Mouse (Mus musculus) heart, postnatal 36 days (tissue): ENCODE results near the gene Gm5615. TPM values are rescaled to one million over a fixed set of nuclear protein-coding genes. Genes with fewer than 3 reads are reported as not detected.

ENCODE experiments used
- DNase-seq, 2 experiments: peaks; one replicate each; pipeline ENCODE4 v3.0.0; 2021 to 2022
- intact Hi-C: fragments of 180-260 bp; cut with DNase I; formaldehyde crosslinking; loops from one replicate; pipeline ENCODE4 v1.15.1; 2025
- total RNA-seq, 2 experiments: library from RNA; stranded (reverse); gene quantifications; 2 replicates each; pipeline ENCODE4 v1.2.3; 2021

Gm5615 gene
- total RNA-seq = not detected

DNA sequence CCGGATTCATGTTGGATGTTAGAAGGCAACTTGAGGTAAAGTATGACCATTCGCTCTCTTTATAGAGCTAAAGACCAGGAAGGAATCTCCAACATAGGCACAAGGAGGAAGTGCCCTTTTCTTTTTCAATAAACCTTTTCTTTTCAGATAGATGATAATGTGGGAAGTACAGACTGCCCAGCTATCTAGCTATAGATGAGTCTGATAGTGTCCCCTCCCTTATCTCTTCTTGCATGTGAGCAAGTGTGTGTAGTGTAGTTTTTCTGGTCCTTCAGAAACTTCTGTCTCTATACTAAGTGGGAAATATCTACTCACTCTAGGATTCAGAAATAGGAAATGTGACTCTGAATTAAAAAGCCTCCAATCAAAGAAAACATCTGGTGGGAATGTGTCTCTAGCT, at the start of gene Gm5615:
Gene Gm5615, minus strand, starts transcription at position 101 of the 400 bp plus-strand sequence.
- no peak for DNase-seq
- intact Hi-C loops = no loop called here

DNA sequence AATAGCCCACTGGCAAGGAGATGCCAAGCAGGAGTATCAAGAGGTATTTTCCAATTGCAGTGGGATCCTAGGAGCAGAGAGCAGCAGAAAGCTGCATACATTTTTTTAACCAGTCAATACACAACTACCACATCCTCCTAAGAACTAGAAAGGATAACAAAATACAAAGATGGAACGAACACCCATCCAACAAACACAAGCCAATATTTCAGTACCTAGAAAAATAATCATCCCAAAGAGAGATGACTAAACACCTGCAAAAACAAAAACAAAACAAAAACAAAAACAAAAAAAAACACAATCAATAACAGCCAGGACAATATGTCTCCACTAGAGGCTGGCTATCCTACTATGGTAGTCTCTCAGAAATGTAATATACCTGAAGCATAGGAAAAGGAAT, 40.8 kb upstream of the Gm5615 start, which contains the start of gene Gm17689:
Gene Gm17689, minus strand, starts transcription at position 101 of the 400 bp plus-strand sequence.
- intact Hi-C loops = no loop called here
- no peak for DNase-seq

DNA sequence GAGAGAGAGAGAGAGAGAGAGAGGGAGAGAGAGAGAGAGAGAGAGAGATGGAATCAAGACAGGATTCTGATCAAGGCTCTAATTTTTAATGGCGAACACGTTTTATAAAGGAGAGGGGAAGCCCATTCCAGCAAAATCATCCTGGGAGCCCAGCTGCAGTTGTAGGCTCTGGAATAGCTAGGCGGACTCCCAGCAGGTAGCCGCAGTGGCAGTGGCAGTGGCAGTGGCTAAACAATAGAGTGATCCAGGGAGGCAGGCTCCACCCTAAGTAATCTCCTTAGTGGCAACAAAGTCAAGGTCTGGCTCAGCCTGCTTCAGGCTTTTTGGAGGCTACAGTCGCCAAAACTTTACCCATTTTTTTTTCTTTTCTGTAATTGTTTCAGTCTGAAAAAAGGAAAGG, 37.6 kb downstream of the Gm5615 start:
- no peak for DNase-seq
- intact Hi-C loops = no loop called here

DNA sequence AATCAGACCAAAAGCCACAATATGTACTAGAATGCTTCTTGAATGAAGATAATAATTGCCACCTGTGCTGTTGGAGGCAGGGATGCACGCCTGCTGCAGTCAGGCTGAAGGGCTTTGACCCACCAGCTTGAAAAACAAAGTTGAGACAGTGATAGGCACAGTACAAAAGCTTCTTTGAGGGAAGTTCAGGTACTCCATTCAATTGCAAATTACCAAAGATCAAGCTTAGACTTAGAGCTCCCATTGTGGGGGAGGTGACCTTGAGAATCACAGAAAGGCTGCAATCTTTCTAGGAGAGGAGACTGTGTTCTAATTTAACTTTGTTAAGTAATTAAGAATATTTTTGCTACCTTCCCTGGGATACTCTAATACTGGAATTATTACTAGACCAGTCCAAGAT, 45.9 kb downstream of the Gm5615 start:
- intact Hi-C loops = no loop called here
- DNase-seq = no peak

DNA sequence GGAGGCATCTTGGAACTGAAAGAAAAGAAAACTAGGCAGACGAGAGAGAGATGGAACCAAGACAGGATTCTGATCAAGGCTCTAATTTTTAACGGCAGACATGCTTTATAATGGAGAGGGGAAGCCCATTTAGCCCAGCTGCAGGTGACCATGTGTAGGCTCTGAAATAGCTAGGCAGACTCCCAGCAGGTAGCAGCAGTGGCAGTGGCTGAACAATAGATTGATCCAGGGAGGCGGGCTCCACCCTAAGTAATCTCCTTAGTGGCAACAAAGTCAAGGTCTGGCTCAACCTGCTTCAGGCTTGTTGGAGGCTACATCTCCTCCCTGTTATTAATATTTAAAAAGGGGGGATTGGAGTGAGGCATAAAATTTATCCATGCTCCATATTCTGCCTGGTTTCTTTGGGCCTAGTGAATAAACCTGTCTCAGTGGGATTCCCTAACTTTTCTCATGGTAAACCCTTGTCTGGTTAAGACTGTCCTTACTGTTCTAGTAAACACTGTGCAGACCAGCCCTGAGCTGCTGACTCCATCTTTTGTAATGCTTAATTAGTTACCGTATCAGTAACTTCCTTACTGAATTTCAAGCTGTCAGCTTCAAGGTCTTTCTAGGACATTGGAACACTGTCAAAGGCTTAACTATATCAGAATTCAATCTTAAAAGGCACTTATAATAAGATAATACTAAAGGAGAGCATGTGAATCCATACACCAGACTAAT, 47.1 kb downstream of the Gm5615 start:
- intact Hi-C loops = no loop called here
- DNase-seq = no peak

Other genes with a start within 250 kb of the Gm5615 start
- gene Gm7257, start 110.1 kb downstream of the Gm5615 start, total RNA-seq = not detected
- not detected for gene Gm9513, start 66.3 kb downstream of the Gm5615 start, total RNA-seq
- not detected for gene Gm17689, start 40.7 kb upstream of the Gm5615 start, total RNA-seq
- gene A630095E13Rik, start 101.4 kb upstream of the Gm5615 start, total RNA-seq = not detected
- not detected for gene Acrv1, start 151.3 kb upstream of the Gm5615 start, total RNA-seq
- gene Chek1, start 185.1 kb upstream of the Gm5615 start, total RNA-seq = under 1 TPM; 0.11 to 0.25 TPM
- 10 to 100 TPM; 57.8 to 64.9 TPM for gene Stt3a, start 225.7 kb upstream of the Gm5615 start, total RNA-seq